Mouse (Mus musculus): Measurements from ENCODE around the gene Eno1. TPM values are rescaled to one million over a fixed set of nuclear protein-coding genes. Genes with fewer than 3 reads are reported as not detected.

Gene Eno1
- polyA plus RNA-seq, 1 experiment from 2014 or later = 747 TPM

- DNase-seq (no peak), ATAC-seq (no peak)
- no peaks in the 10 kb centered on the region for H3K4me1 ChIP-seq (ENCODE audit: insufficient read depth)
- no peak overlapping the region for H3K4me2 ChIP-seq (ENCODE audit: low read depth, low read length)
- no peak overlapping the region for H3K27ac ChIP-seq (ENCODE audit: low read depth)
- no peaks in the 10 kb centered on the region for H3K27me3 ChIP-seq (ENCODE audit: insufficient read depth, low read length)
- no peaks in the 10 kb centered on the region for H3K36me3 ChIP-seq (replicated peaks; ENCODE audit: insufficient read depth, low read length)
- WGBS (ENCODE audit: insufficient replicate concordance) = 69% methylated on average over 7 of the region's 7 CpGs
- no peaks in the 10 kb centered on the region for H3K9me3 ChIP-seq (ENCODE audit: low read length)
- H3K4me3 ChIP-seq (ENCODE audit: low read depth, low read length) = no peak overlapping the region
- TF ChIP-seq EP300 (IDR thresholded peaks at IDR 0.05; ENCODE audit: low read depth) (no peak), CTCF (IDR thresholded peaks at IDR 0.05; ENCODE audit: low read depth) (no peak)
- no peak overlapping the region for H3K9ac ChIP-seq (replicated peaks)
Measured at GRCm38 (mm10) chr4:150260111-150260510, 23.6 kb downstream of the Eno1 start.

GRCm38 (mm10) chr4:150260745-150261144 is 24.2 kb downstream of the Eno1 start:
- WGBS (ENCODE audit: insufficient replicate concordance) = 32% methylated on average over 6 of the region's 6 CpGs
- TF ChIP-seq EP300 (IDR thresholded peaks at IDR 0.05; ENCODE audit: low read depth) = no peak
- TF ChIP-seq CTCF (IDR thresholded peaks at IDR 0.05; ENCODE audit: low read depth) = peak; percentile 66
- no peak overlapping the region for H3K27ac ChIP-seq (ENCODE audit: low read depth)
- no peaks in the 10 kb centered on the region for H3K36me3 ChIP-seq (replicated peaks; ENCODE audit: insufficient read depth, low read length)
- H3K27me3 ChIP-seq (ENCODE audit: insufficient read depth, low read length) = no peaks in the 10 kb centered on the region
- H3K9me3 ChIP-seq (ENCODE audit: low read length) = no peaks in the 10 kb centered on the region
- ATAC-seq = no peak
- H3K9ac ChIP-seq (replicated peaks) = no peak overlapping the region
- no peak for DNase-seq
- H3K4me1 ChIP-seq (ENCODE audit: insufficient read depth) = no peaks in the 10 kb centered on the region
- no peak overlapping the region for H3K4me2 ChIP-seq (ENCODE audit: low read depth, low read length)
- H3K4me3 ChIP-seq (ENCODE audit: low read depth, low read length) = no peak overlapping the region

- Histone ChIP-seq H3K27me3 (ENCODE audit: insufficient read depth, low read length) (no peaks in the 10 kb centered on the region), H3K4me1 (ENCODE audit: insufficient read depth) (no peaks in the 10 kb centered on the region), H3K27ac (ENCODE audit: low read depth) (no peak overlapping the region), H3K36me3 (replicated peaks; ENCODE audit: insufficient read depth, low read length) (no peaks in the 10 kb centered on the region), H3K9ac (replicated peaks) (no peak overlapping the region), H3K4me2 (ENCODE audit: low read depth, low read length) (no peak overlapping the region), H3K4me3 (ENCODE audit: low read depth, low read length) (no peak overlapping the region), H3K9me3 (ENCODE audit: low read length) (no peaks in the 10 kb centered on the region)
- TF ChIP-seq CTCF (IDR thresholded peaks at IDR 0.05; ENCODE audit: low read depth) = no peak
- TF ChIP-seq EP300 (IDR thresholded peaks at IDR 0.05; ENCODE audit: low read depth) = no peak
- DNase-seq = no peak
- ATAC-seq = no peak
- WGBS (ENCODE audit: insufficient replicate concordance) = 75% methylated on average over 8 of the region's 8 CpGs
Measured at GRCm38 (mm10) chr4:150262301-150262700, 25.8 kb downstream of the Eno1 start.

- no peak for DNase-seq
- no peaks in the 10 kb centered on the region for H3K36me3 ChIP-seq (replicated peaks; ENCODE audit: insufficient read depth, low read length)
- no peak for ATAC-seq
Measured at GRCm38 (mm10) chr4:150264903-150265302, 28.4 kb downstream of the Eno1 start.

GRCm38 (mm10) chr4:150265471-150265870 is 28.9 kb downstream of the Eno1 start:
- 45% methylated on average over 5 of the region's 5 CpGs for WGBS (ENCODE audit: insufficient replicate concordance)
- Histone ChIP-seq H3K9ac (replicated peaks) (no peak overlapping the region), H3K27me3 (ENCODE audit: insufficient read depth, low read length) (no peaks in the 10 kb centered on the region), H3K4me1 (ENCODE audit: insufficient read depth) (peaks cover 4% of the 10 kb centered on the region; the same call in 1 of the 2 replicates), H3K9me3 (ENCODE audit: low read length) (no peaks in the 10 kb centered on the region), H3K36me3 (replicated peaks; ENCODE audit: insufficient read depth, low read length) (no peaks in the 10 kb centered on the region), H3K4me2 (ENCODE audit: low read depth, low read length) (no peak overlapping the region), H3K4me3 (ENCODE audit: low read depth, low read length) (no peak overlapping the region), H3K27ac (ENCODE audit: low read depth) (no peak overlapping the region)
- no peak for TF ChIP-seq EP300 (IDR thresholded peaks at IDR 0.05; ENCODE audit: low read depth)
- no peak for TF ChIP-seq CTCF (IDR thresholded peaks at IDR 0.05; ENCODE audit: low read depth)
- no peak for DNase-seq
- ATAC-seq = no peak

More at GRCm38 (mm10) chr4:150264903-150265302, 28.4 kb downstream of the Eno1 start:
- WGBS (ENCODE audit: insufficient replicate concordance) = 56% methylated on average over 7 of the region's 7 CpGs
- H3K27ac ChIP-seq (ENCODE audit: low read depth) = no peak overlapping the region
- peaks cover 3% of the 10 kb centered on the region; the same call in 1 of the 2 replicates for H3K4me1 ChIP-seq (ENCODE audit: insufficient read depth)
- no peaks in the 10 kb centered on the region for H3K27me3 ChIP-seq (ENCODE audit: insufficient read depth, low read length)
- no peak overlapping the region for H3K9ac ChIP-seq (replicated peaks)
- no peaks in the 10 kb centered on the region for H3K9me3 ChIP-seq (ENCODE audit: low read length)
- TF ChIP-seq CTCF (IDR thresholded peaks at IDR 0.05; ENCODE audit: low read depth) (peak; percentile 57), EP300 (IDR thresholded peaks at IDR 0.05; ENCODE audit: low read depth) (no peak)
- H3K4me3 ChIP-seq (ENCODE audit: low read depth, low read length) = no peak overlapping the region
- no peak overlapping the region for H3K4me2 ChIP-seq (ENCODE audit: low read depth, low read length)

- H3K4me3 ChIP-seq (ENCODE audit: low read depth, low read length) = no peak overlapping the region
- 45% methylated on average over 21 of the region's 21 CpGs for WGBS (ENCODE audit: insufficient replicate concordance)
Measured at GRCm38 (mm10) chr4:150266655-150267223, 30.2 kb downstream of the Eno1 start.

More at GRCm38 (mm10) chr4:150266655-150267223, 30.2 kb downstream of the Eno1 start:
- ATAC-seq = no peak
- no peak overlapping the region for H3K27ac ChIP-seq (ENCODE audit: low read depth)
- no peaks in the 10 kb centered on the region for H3K9me3 ChIP-seq (ENCODE audit: low read length)
- no peak overlapping the region for H3K9ac ChIP-seq (replicated peaks)
- H3K36me3 ChIP-seq (replicated peaks; ENCODE audit: insufficient read depth, low read length) = no peaks in the 10 kb centered on the region
- H3K27me3 ChIP-seq (ENCODE audit: insufficient read depth, low read length) = no peaks in the 10 kb centered on the region
- TF ChIP-seq CTCF (IDR thresholded peaks at IDR 0.05; ENCODE audit: low read depth) = no peak
- no peak for TF ChIP-seq EP300 (IDR thresholded peaks at IDR 0.05; ENCODE audit: low read depth)
- H3K4me1 ChIP-seq (ENCODE audit: insufficient read depth) = peaks cover 4% of the 10 kb centered on the region; the same call in 1 of the 2 replicates
- H3K4me2 ChIP-seq (ENCODE audit: low read depth, low read length) = no peak overlapping the region
- DNase-seq = no peak

All from liver, postnatal 0 days (tissue).